Mouse (Mus musculus): Measurements from ENCODE around the gene Neu2.

The Neu2 gene

DNA sequence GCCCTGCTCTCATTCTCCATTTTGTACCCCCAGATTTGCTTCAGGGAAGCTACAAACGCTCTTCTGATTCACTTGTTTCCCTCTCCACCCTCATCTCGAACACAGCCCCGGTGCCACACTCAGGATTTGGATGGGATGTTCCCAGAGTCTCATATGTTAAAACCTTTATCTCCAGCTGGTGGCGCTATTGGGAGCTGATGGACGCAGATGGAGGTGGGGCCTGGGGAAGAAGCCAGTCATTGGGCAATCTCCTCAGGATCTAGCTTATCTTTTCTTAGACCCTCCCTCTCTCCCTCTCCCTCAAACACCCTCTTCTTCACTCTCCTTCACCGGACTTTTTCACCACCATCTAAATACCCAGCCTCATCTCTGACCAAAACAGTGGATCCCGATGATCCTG lies 31.9 kb downstream of the Neu2 start:
- DNase-seq, result peak; percentile 30 to 47

DNA sequence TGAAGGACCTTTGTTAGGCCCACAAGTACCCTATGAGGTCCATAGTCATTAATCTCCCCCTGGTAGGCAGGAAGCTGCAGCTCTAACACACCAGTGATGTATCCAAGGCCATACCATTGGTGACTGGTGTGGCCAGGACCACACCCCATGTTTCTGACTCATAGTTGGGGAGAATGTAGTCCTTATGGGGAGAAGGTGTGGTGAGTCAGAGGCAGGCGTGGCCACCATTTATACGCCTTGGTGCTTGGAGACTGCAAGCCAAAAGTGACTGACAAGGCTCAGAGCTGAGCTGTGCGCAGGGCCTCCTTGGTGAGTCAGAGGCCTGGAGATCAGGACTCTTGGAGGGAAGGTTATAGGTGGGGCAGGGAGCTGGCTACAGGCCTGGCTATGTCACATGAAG lies 41.3 kb downstream of the Neu2 start:
- DNase-seq, result no peak

DNA sequence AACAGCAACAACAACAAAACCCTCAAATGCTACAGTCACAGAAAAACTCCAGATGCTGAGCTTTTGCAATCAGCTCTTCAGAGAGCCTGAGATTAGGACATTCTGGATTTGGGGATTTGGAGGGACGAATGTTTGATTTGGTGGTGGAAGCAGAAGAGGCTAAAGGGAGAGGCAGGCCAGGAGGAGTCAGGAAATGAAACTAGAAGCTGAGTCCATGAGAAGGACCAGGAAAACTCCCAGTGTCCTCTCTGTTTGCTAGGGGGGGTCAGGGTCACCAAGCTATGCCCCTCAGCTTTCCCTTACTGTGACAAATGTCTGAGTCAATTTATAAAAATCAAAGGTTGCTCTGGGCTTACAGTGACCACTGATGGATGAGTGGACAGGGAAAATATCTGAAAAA lies 43.9 kb downstream of the Neu2 start:
- no peak for DNase-seq

DNA sequence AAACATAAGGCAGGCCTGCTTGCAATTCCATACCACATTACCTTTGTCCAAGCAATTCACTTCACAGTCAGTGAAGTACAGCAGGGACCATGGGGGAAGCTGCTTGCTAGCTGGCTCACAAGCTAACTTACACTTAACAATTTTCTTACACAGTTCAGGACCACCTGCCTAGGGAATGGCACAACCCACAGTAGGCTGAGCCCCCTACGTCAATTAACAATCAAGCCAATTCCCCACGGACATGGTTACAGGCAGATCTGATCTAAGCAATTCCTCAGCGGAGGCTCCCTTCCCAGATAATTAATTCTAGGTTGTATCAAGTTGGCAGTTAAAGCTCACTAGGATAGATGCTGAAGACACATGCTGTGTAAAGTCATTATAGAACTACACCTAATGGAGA lies 53.3 kb downstream of the Neu2 start:
- no peak for DNase-seq

DNA sequence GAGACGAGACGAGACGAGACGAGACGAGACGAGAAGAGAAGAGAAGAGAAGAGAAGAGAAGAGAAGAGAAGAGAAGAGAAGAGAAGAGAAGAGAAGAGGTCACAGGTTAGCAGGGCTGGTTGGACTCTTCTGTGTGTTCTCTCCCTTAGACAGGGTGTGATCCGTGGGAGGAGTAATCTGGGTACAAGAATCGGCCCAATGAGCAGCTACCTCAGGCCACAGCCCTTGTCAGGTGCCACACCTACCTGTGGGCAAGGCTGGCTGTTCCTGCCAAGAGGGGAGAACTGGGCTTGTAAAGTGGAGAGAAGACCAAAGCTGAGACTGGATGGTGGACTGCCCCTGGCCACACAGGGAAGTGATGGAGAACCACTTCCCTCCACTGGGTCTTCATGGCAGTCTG lies 56.1 kb downstream of the Neu2 start:
- DNase-seq, result no peak

DNA sequence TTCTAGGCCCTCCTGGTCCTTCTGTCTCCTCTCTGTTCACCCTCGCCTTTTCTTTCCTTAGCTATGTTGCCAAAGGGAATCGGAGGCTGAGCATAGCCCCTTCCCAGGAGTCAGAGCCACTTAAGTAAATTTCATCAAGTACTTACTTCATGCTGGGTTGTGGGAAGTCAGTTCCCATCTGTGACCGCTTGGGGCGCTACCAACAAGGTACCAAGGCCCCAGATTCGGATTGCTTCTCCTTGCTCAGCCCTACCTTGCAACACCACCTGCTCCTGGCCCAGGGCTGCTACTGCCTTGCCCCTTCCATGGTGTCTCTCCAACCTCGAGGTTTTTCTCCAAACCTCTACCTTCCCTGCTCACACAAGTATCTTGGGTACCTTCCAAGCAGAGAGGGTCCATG lies 58.7 kb downstream of the Neu2 start:
- DNase-seq, result peak in 1 of 2 experiments; percentile 11

DNA sequence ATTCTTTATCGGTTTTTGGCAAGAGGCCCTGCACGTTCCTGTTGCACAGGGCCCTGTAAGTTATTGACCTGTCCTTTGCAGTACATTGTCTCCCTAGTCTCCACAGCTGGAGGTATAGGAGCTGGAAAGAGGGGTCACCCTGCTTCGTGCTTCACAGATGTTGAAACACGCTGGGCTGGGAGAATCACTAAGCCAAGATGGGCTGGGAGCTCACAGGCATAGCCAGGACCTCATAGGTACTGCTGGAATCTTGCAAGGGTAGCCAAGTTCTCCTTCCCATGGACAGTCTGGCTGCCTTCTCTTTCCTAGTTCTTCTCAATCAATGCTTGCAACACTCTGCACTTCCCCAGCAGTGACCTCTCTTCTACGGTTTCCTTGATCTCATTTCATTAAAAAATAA lies 63.6 kb downstream of the Neu2 start:
- no peak for DNase-seq

DNA sequence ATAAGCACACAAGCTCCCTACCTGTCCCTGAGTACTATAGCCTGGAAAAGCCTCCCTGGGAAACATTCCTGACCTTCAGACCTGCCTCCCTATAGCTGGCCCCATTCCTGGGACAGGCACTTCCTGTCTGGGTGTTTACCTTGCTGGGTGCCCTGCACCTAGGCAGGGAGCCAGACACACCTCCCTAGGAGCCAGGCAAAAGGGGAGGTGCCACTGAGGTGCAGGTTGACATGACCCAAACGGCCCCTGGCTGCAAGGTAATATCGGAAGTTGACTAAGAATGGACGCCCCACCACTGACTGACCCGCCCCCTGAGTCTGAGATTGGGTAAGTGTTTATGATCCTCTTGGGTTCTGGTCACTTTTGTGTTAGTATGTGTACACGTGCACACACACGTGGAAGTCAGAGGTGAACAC lies 64.1 kb downstream of the Neu2 start, which contains the start of gene Ngef:
Ngef (minus strand) TSS at position 71 of the 416 bp plus-strand sequence.
- DNase-seq, result no peak

DNA sequence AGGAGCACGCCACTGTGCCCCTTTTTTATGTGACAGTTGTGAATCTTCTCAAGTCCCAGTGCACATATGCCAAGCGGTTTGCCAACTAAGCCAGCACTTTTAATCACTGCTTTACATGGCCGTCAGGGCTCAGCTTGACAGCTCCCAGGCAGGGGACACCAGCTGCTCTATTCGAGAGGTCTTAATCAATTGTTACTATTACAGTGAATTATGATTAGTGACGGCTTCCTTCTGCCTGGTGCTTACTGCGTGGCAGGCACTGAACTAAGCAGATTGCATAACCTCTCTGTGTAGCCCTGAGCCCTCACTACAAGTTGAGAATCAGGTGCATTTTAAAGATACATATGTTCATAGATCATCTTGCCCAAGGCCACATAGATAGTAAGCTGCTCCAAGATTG lies 64.7 kb downstream of the Neu2 start:
- DNase-seq, result no peak

DNA sequence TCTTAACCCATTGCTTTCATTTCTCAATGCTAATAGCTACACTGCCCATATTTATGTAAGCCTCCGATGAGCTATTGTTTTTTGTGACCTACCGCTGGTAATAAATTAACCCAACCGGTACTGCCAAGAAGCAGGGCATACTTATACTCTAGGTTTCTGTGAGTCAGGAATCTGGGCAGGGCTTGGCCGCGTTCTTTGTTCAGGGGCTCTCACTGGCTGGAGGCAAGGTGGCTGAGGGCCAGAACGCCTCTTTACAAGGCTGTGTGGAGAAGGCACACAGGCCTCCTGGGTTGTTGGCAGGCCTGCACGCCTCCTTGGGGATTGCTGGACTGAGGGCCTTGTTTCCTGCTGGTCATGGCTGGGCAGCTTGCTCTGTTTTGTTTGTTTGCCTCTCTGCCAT lies 65.1 kb downstream of the Neu2 start:
- peak; percentile 31 to 32 for DNase-seq

DNA sequence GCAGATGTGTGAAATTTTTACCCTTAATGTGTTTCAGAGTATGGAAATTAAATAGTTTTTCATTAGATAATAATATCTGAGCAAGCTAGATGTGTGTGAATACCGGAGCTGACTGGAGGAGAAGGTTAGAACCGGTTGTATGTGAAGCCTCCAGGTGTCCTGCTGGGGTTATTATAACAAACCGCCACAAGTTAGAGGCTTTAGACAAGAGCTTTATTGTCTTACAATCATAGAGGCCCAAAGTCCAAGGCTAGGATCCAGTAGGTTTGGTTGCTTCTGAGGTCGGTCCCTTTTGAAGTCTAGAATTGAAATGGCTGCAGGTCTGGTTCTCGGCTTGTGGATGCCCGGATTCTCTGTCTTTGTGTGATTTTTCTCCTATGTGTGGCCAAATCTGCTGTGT lies 69.3 kb downstream of the Neu2 start:
- DNase-seq, result no peak

DNA sequence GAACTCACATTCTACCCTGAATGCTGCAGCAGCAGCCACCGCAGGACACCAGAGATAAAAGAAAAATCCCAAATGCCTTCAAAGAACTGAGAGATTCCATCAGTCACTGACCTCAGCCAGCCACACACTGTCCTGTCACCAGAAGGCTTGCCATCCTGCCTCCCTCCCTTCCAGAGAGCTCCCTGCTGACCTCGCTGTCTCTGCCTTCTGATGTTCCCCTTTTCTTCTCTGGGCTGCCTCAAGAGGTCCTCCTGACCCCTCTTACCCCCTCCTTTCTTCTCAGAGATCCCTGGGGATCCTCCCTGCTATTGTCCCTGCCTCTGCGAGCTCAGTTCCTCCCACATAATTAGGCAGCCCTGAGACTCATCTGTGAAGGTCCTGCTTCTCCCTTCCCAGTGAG lies 71.1 kb downstream of the Neu2 start:
- DNase-seq, result no peak

DNA sequence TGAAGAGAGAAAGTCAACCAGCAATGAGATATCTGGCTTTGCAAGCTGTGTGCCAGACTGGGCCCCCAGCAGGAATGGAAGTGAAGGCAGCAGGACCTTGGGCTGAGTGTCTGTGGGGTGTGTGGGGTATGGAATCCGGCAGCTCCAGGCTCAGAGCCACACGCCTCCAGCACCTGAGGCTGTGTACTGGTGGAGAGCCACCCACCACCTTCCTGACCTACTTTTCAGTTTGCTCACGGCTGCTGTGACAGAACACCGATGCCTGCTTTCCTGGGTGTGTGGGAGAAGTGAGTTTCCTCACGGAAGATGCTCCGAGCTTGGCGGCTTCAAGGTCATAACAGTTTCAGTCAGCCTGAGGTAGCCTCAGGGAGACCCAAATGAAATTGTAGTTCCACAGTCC lies 79.5 kb downstream of the Neu2 start:
- no peak for DNase-seq

DNA sequence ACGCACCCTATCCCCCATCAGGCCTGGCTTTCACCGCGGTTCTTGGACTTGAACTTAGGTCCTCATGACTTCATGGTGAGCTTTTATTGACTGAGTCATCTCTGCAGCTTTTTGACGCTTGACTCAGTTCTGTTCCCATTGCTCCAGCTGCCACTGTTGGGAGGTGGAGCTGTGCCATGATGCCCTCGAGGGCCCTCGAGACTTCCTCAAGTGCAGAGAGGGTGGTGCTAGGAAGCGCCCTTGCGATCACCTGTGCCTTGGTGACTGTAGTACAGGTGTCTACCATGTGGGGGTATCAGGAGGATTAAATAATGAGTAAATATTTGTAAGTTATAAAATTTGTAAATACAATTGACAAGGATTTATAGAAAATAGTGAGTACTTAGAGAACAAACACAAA lies 80.3 kb downstream of the Neu2 start:
- no peak for DNase-seq

DNA sequence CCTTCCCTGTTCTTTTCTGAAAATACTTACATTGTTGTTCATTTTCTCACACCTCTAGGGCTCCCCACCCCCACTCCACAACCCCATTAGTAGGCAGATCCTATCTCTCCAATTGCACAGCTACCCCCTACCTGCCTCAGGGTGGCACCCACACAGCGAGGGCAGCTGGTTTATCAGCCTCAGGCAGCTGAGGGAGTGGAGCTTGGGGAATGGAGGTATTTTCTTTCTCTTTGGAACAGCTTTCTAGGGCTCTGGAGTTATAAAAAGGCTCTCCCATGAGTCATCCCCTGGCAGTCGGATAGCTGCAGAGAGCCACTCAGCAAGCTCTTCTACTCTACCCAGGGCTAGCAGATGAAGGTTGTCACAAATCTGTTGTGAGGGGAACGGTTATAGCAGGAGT lies 84.6 kb downstream of the Neu2 start:
- peak; percentile 33 to 40 for DNase-seq

DNA sequence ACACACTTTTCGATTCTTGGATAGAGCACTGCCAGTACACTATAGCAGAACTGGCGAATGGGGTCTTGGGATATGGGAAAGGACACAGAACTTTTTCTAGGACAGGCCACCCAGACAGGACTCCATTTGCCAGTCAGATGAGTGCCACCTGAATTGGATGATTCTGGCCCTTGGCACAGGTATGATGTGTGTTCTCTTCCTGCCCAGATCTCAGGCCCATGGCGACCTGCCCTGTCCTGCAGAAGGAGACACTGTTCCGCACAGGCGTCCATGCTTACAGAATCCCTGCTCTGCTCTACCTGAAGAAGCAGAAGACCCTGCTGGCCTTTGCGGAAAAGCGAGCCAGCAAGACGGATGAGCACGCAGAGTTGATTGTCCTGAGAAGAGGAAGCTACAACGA lies 85.0 kb downstream of the Neu2 start:
- DNase-seq, result peak; percentile 34 to 39

DNA sequence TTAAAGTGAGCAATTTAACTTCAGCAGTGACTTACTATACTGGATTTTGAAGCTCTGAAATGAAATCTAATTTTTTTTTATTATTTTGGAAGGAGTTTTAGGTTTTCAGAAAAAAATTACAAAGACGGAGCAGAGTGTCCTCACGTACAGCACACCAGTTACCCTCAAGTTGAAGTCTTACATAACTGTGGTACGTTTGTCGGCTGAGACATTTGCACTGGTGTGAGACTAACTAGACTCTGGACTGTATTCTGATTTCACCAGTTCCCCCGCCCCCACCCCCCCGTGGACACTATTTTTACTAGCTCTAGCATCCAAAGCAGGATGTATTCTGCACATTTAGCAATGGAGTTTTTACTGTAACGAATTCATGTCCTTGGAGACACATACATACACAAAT lies 90.8 kb downstream of the Neu2 start:
- no peak for DNase-seq

DNA sequence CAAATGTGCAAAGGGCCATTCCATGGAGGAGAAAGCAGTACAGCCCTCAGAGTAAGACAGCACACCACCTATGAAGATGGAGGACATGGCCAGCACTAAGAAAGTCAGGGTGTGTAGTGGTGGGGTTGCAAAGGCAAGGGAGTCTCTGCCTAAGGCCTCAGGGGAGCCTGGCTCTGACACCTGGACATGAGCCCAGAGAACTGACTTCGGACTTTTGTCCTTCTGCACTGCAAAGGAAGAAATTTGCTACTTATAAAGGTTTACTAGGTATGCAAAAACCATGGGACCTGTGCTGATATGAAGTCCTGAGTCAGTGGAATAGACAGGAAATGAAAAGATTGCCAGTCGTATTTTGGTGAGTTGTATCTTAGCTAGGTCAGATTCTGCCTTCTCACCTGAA lies 92.1 kb downstream of the Neu2 start:
- DNase-seq, result no peak

DNA sequence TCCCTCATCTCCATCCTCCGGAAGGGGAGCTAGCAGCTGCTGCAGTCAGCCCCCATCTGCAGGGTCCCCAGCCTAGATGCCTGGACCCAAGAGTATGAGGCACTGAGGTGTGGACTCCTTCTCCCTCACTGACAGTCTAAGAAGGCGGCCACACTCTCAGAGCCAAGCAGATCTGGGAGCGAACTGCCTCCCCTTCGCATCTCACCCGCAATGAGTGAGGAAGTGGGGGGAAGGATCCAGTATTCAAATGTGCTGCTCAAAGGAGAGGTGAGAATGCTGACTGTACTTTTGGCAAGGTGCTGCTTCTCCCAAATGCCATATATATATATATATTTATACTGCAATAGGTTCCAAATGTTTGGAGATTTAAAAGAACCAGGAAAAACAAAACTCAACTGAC lies 93.7 kb downstream of the Neu2 start:
- no peak for DNase-seq

DNA sequence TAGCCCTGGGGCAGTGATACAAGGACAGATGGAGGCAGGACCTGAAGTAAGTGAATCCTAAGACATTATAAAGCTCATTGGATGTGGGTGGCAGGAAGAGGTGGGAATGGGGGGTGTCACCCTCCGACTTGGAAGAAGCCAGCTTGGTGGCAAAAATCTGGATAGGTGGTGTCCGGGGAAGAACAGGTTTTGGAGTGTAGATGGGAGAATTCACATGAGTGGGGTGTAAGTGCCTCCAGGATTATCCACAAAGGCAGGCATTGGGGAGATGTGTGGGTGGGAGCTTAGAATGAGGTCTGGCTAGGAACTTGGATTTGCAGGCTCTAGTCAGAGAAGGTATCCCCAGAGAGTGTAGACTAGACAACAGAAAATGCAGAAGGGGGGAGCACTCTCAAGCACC lies 95.6 kb downstream of the Neu2 start:
- no peak for DNase-seq

DNA sequence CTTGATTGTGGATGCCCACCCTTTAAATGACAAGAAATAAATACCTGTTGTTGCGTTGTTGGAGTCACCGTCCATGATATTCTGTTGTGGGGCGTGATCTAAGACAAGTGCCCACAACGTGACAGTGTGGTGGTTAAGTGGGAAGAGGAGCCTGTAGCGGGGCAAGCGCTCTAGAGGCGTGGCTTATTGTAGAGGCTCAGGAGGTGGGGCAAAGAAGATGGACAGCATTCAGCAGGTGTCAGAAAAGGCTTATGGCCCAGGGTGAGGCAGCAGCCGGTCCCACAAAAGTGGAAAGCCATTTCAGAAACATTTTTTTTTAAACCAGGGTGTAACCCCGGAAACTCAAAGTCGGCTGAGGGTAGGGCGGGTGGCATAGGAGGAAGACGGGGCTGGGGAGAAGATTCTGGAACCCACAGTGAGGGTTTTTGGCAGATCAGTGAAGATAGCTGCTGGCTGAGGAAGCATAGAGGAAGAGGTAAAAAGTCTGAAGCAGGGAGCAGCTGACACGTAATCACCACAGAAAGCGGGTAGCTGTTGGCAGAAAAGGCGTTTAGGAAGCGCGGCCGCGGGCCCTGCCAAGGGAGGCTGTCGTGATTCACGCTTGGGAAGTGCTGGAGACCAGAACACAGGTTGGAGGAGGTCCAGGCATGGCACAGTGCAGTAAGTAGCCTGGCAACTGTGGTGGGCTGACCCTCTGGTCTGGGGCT lies 97.8 kb downstream of the Neu2 start:
- DNase-seq, result peak; percentile 73 to 74

DNA sequence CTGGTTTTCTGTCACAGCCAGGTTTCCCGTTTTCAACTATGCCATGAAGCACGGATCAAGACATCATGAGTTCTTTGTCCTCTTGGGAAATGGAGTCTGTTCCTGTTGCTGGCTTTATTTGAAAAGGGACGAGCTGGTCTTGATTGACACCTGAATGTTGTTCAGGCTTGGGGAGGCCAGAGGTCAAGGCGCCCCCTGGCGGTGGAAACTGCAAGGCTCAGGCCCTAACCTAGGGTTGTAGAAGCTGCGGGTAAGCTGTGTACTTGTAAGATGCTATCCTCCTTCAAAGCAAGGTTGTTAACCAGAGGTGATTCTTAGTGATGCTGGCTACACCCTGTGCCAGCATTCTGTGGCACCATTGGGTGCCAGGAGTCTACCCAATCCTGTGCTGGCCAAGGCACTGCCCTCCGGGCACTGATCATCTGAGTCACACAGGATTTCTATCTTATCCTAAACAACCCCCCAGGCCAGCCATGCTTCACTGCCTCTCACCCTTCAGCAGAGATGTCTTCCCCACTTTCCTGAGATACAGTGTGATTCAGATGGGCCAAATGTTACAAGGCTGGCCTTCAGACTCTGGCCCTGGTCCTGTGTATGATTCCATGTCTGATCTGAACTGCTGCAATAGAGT lies 98.8 kb downstream of the Neu2 start:
- DNase-seq, result peak; percentile 59 to 76

DNA sequence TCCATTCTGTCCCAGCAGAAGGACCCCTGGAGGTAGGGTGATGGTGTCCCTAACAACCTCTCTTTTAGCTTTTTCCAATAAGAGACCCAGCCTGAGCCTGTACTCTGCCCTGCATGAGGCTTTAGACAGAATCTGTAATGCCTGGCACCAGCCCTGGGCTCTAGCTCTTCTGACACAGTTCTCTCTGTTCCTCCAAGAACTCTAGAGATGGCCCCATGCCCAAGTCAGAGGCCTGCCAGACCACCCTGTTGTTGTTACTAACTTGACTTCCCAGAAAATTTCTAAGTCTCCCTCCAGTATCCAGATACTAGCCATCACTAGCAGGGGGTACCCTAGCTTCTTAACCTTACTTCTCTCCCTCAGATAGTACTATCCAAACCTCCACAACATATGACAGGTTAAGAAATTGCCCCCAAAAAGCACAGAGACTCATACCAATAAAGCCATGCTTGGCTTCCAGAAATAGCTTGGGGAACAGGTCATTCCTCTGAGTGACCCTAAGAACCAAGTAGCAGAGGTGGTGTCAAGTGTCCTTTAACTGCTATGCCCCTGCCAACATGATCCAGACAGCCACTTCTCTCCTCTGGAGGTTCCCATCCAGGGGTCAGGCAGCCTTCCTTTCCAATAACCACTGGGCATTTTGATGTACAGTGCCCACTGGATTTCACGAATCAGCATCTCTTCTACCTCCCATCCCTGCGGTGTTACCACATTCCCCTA lies 105.0 kb downstream of the Neu2 start:
- no peak for DNase-seq

DNA sequence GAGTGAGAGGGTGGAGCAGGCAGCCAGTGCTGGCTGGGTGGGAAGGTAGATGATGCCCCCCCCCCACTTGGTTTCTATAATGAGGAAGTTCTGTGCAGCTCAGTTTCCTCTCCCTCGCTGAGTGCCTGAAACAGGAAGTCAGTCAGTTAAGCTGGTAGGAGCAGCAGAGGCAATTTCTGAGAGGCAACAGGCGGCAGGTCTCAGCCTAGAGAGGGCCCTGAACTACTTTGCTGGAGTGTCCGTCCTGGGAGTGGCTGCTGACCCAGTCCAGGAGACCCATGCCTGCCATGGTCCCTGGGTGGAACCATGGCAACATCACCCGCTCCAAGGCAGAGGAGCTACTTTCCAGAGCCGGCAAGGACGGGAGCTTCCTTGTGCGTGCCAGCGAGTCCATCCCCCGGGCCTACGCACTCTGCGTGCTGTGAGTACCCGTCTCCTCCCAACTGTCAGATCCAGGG lies 110.6 kb downstream of the Neu2 start, which contains the start of gene Inpp5d:
Inpp5d (plus strand) TSS at position 102 of the 458 bp plus-strand sequence.
- no peak for DNase-seq

All from cerebellum, adult 18-20 months (tissue).